Mouse (Mus musculus) G1E (cell line): ENCODE measurements around the gene Adam19. TPM values are rescaled to one million over a fixed set of nuclear protein-coding genes. Genes with fewer than 3 reads are reported as not detected.

Source experiments
- ATAC-seq: 2 replicates; pipeline ENCODE4 v1.8.0; 2016; ENCODE audit warnings: mild to moderate bottlenecking; ENCODE audit not compliant: insufficient number of reproducible peaks, poor library complexity, low FRiP score, severe bottlenecking; ENCODE audit errors: extremely low read depth
- DNase-seq: peaks from one replicate; pipeline ENCODE4 v3.0.0; 2012; ENCODE audit warnings: low spot score
- H3K27me3 ChIP-seq: 2 replicates; pipeline ENCODE4 v1.6.1; 2012; ENCODE audit warnings: mild to moderate bottlenecking, low read length, inconsistent platforms; ENCODE audit not compliant: insufficient read depth
- H3K36me3 ChIP-seq: replicated peaks from 2 replicates; pipeline ENCODE3; 2012; ENCODE audit warnings: mild to moderate bottlenecking, inconsistent platforms
- H3K4me1 ChIP-seq: 2 replicates; pipeline ENCODE4 v1.6.1; 2012; ENCODE audit warnings: low read depth, low read length, inconsistent platforms, mixed read lengths; ENCODE audit not compliant: insufficient read depth
- H3K4me3 ChIP-seq: 2 replicates; pipeline ENCODE4 v1.5.1; 2012; ENCODE audit warnings: low read depth, mild to moderate bottlenecking, inconsistent platforms, low read length, moderate library complexity, mixed read lengths
- H3K9me3 ChIP-seq: replicated peaks from 2 replicates; pipeline ENCODE4 v1.6.1; 2012; ENCODE audit warnings: inconsistent platforms
- CTCF ChIP-seq: IDR thresholded peaks from 2 replicates; pipeline ENCODE4 v1.5.1; 2012; ENCODE audit warnings: low read depth, low read length, inconsistent platforms, mixed read lengths
- GATA1 ChIP-seq: IDR thresholded peaks from 2 replicates; pipeline ENCODE4 v1.6.1; 2012; ENCODE audit warnings: borderline replicate concordance, low read length, inconsistent platforms, mixed read lengths
- GATA2 ChIP-seq: IDR thresholded peaks from 2 replicates; pipeline ENCODE4 v1.6.1; 2012; ENCODE audit warnings: low read depth, low read length, inconsistent platforms, borderline replicate concordance
- POLR2AphosphoS5 ChIP-seq: IDR thresholded peaks from 2 replicates; pipeline ENCODE4 v1.6.1; 2012; ENCODE audit warnings: low read depth, low read length, inconsistent platforms; ENCODE audit not compliant: insufficient replicate concordance
- TAL1 ChIP-seq: conservative IDR thresholded peaks from 2 replicates; pipeline ENCODE4 v1.6.1; 2012; ENCODE audit warnings: low read depth, low read length, inconsistent platforms, mixed read lengths
- polyA plus RNA-seq: library from polyadenylated mRNA; stranded (reverse); fragments of >175 nt; gene quantifications from 2 replicates; pipeline ENCODE4 v1.2.3, GENCODE M21; 2012
- total RNA-seq, 2 experiments: library from RNA; stranded (forward) in 1 of 2; stranded (reverse) in 1 of 2; fragments of 200-1000 nt in 1 of 2; fragments of >200 nt in 1 of 2; fragmentation: Nextera tagmentation in 1 of 2; gene quantifications; 2 replicates each; pipeline ENCODE4 v1.2.3; 2014 to 2017

Adam19 gene
- total and polyA plus RNA-seq, 3 experiments, result 0.11 TPM; not detected in 2

GRCm38 (mm10) chr11:46145163-46145875 lies 89.5 kb downstream of the Adam19 start:
- ATAC-seq (no peak), DNase-seq (no peak)
- Histone ChIP-seq H3K4me1 (no peaks in the 10 kb centered on the region), H3K27me3 (no peaks in the 10 kb centered on the region), H3K9me3 (no peaks in the 10 kb centered on the region), H3K4me3 (no peak overlapping the region), H3K36me3 (no peaks in the 10 kb centered on the region)
- TF ChIP-seq GATA1 (no peak), GATA2 (no peak), POLR2AphosphoS5 (no peak), TAL1 (no peak), CTCF (no peak)

GRCm38 (mm10) chr11:46146619-46147018 lies 90.8 kb downstream of the Adam19 start:
- Histone ChIP-seq H3K9me3 (no peaks in the 10 kb centered on the region), H3K4me1 (no peaks in the 10 kb centered on the region), H3K36me3 (no peaks in the 10 kb centered on the region), H3K27me3 (no peaks in the 10 kb centered on the region), H3K4me3 (no peak overlapping the region)
- no peak for TF ChIP-seq GATA1
- no peak for TF ChIP-seq CTCF
- no peak for TF ChIP-seq TAL1
- TF ChIP-seq GATA2, result no peak
- no peak for TF ChIP-seq POLR2AphosphoS5
- ATAC-seq (no peak), DNase-seq (no peak)

GRCm38 (mm10) chr11:46156945-46157344 lies 101.2 kb downstream of the Adam19 start:
- Histone ChIP-seq H3K36me3 (no peaks in the 10 kb centered on the region), H3K4me1 (no peaks in the 10 kb centered on the region), H3K27me3 (no peaks in the 10 kb centered on the region; the same call in 1 of the 2 replicates), H3K9me3 (no peaks in the 10 kb centered on the region), H3K4me3 (no peak overlapping the region)
- DNase-seq (no peak), ATAC-seq (no peak)
- TF ChIP-seq TAL1 (no peak), GATA1 (no peak), GATA2 (no peak)

GRCm38 (mm10) chr11:46157462-46157861 lies 101.7 kb downstream of the Adam19 start:
- no peak for ATAC-seq

GRCm38 (mm10) chr11:46165866-46166585 lies 110.2 kb downstream of the Adam19 start, which contains the start of gene Nipal4:
Gene Nipal4, minus strand, starts transcription at chr11:46166508.
- TF ChIP-seq GATA2 (no peak), CTCF (no peak), POLR2AphosphoS5 (no peak), TAL1 (no peak), GATA1 (no peak)
- no peak for ATAC-seq
- no peaks in the 10 kb centered on the region for H3K4me1 ChIP-seq

More at GRCm38 (mm10) chr11:46157462-46157861, 101.7 kb downstream of the Adam19 start:
- DNase-seq, result no peak
- Histone ChIP-seq H3K4me3 (no peak overlapping the region), H3K4me1 (no peaks in the 10 kb centered on the region), H3K27me3 (no peaks in the 10 kb centered on the region; the same call in 1 of the 2 replicates), H3K36me3 (no peaks in the 10 kb centered on the region), H3K9me3 (no peaks in the 10 kb centered on the region)
- no peak for TF ChIP-seq TAL1
- no peak for TF ChIP-seq CTCF
- TF ChIP-seq GATA1, result no peak
- no peak for TF ChIP-seq POLR2AphosphoS5
- TF ChIP-seq GATA2, result no peak

GRCm38 (mm10) chr11:46168506-46168905 lies 112.7 kb downstream of the Adam19 start:
- no peaks in the 10 kb centered on the region for H3K27me3 ChIP-seq
- H3K9me3 ChIP-seq, result no peaks in the 10 kb centered on the region
- DNase-seq, result no peak
- H3K36me3 ChIP-seq, result no peaks in the 10 kb centered on the region
- H3K4me3 ChIP-seq, result no peak overlapping the region
- ATAC-seq, result no peak
- no peak for TF ChIP-seq GATA2
- TF ChIP-seq POLR2AphosphoS5, result no peak
- no peak for TF ChIP-seq CTCF
- no peak for TF ChIP-seq TAL1
- TF ChIP-seq GATA1, result no peak
- no peaks in the 10 kb centered on the region for H3K4me1 ChIP-seq

More at GRCm38 (mm10) chr11:46165866-46166585, 110.2 kb downstream of the Adam19 start, which contains the start of gene Nipal4:
- no peak within 1 kb of the TSS for H3K4me3 ChIP-seq
- DNase-seq, result no peak
- H3K9me3 ChIP-seq, result no peaks in the 10 kb centered on the region
- peaks cover 2% of the 10 kb centered on the region; the same call in 1 of the 2 replicates for H3K27me3 ChIP-seq
- no peaks in the 10 kb centered on the region for H3K36me3 ChIP-seq
